Mouse (Mus musculus) layer of hippocampus, adult 11-12 months (tissue): ENCODE results near the gene Slc7a1.

ENCODE experiments used
- DNase-seq: peaks from one replicate; pipeline ENCODE4 v3.0.0; 2022; ENCODE audit warnings: low spot score

The Slc7a1 gene

DNA sequence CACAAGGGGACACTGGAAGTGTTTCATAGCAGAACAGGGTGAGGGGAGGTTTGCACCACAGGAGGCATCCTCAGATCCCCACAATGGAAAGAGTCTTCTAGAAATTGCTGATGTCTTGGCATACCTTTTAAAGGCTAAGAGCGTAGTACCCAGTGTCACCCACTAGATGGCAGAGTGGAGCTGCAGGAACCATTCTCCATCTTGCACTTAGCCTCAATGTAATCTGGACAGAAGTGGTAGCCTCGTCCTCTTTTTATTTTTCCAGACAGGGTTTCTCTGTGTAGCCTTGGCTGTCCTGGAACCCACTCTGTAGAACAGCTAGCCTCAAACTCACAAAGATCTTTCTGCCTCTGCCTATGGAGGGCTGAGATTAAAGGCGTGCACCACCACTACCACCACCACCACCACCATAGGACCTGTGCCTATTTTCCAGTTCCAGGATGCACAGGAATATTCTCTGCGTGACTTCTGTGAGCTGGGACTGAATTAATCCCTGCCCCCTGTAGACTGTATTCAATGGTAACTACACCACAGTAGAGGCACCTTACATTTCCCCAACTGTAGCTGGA, 74.3 kb downstream of the Slc7a1 start:
- DNase-seq: no peak

- no peak for DNase-seq
These were observed 84.8 kb downstream of the Slc7a1 start for GRCm38 (mm10) chr5:148314931-148315330.

DNA sequence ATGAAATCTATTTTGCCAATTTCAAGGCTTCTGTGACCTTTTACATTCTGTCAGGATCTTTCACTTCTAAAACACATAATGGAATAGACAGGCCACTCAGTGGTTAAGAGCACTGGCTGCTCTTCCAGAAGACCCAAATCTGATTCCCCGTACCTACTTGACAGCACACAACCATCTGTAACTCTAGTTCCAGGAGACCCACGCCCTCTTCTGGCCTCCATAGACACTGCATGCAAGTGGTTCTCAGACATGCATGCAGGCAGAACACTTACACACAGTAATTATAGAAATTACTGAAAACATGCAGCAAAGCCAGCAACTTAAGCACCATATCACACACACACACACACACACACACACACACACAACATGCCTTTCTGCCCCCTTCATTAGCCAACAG, 87.3 kb downstream of the Slc7a1 start:
- DNase-seq: no peak

DNA sequence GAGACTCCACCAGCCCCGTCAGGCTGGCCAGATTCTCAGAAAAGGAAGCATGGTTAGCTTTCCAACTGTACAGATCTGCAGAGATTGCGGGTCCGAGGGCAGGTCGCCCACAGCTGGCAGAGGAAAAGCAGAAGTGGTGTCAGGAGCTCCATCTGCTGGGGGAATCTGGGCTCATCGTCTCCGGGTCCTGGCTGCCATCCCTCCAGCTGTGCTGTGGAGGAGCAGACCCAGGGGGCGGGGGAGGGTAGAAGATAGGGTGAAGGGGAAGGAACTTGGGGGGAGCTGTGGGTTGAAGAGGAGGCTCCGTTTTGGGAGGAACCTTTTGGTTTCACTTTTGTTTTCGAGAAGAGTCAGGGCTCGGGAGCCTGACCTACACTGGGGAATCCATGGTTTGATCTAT, 88.9 kb downstream of the Slc7a1 start:
- DNase-seq: no peak

DNA sequence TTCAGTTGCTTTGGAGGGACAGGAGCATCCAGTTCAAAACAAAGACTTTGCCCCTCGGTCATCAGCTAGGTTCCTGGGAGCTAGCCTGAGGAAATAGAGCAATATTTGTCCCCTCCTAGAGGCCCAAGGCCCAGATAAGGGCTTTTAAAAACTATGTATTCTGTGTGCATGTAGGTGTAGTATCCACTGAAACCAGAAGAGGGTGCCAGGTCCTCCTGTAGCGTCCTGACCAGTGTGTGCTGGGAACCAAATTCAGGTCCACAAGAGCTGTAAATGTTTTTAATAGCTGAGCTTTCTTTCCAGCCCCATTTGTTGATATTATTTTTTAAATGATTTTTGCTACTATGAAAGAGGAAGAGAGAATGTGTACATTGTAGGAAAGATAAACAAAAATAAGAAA, 95.6 kb downstream of the Slc7a1 start:
- no peak for DNase-seq

DNA sequence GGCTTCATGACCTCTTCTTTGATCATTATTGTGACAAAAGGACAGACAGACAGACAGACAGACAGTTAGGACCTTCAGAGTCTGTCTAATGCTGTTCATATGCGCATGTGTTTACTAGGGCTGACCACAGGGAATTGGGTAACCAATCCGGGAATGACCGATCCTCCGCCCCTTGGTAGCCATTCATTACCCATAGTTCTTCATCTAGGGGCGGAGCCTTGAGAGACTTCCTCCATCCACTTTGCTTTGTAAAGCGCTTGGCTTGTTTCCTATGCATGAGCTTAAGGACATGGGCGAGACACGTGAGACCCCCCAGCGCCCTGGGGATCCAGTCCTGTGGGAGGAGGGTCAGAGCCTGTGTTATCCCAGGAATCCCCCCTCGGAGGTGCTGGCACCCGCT, 96.7 kb downstream of the Slc7a1 start:
- no peak for DNase-seq

DNA sequence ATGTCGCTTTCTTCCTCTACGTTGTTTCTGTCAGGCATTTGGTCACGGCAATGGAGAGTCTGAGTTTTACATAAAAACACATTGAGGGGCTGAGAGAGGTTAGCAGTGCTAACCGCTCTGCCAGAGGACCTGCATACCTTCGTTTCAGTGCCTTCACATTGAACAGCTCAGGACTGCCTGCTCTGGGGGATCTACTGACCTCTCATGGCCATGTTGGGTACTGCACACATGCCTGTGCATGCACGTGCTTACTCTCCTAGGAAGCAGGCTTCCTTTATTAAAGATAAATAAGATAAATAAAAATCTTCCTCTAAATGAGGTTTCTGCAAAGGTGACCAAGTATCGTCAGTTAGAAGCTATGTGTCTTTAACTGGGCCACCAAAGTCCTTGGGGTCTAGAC, 106.4 kb downstream of the Slc7a1 start:
- no peak for DNase-seq

DNA sequence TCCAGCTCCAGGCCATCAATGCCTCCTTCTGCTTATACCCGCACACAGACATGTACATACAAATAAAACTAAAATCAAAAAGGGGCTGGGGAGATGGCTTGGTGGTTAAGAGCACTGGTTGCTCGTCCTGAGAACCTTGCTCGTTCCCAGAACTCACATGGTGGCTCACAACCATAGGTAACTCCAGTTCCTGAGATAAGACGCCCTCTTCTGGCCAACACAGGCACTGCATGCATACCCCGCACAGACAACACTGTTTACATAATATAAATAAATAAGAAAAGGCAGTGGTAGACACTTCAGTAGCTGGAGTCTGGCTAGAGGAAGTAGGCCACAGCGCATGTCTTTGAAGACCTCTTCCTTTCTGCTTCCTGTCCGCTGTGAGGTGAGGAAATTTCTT, 106.8 kb downstream of the Slc7a1 start:
- no peak for DNase-seq

GRCm38 (mm10) chr5:148289951-148290350, 109.8 kb downstream of the Slc7a1 start:
- no peak for DNase-seq

GRCm38 (mm10) chr5:148288804-148289203, 110.9 kb downstream of the Slc7a1 start:
- no peak for DNase-seq

DNA sequence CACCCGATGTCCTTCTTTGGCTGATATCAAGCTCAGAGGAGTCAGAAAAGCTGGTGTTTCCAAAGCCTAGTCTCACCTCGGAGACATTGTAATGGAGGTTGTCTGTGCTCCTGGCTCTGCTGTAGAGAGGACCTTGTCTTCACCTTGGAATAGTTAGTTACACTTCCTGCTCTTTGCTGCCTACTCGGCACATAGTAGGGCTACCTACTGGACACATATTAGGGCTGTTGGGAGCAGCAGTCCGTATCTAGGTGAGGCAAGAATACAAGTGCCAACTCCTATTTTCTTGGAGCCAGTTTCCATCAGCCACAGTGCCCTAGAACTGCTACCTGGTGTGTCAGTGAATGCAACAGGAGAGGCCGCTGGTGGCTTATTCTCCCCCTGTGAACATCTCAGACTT, 112.2 kb downstream of the Slc7a1 start:
- DNase-seq: no peak

GRCm38 (mm10) chr5:148283584-148283983, 116.1 kb downstream of the Slc7a1 start:
- no peak for DNase-seq

- DNase-seq: no peak
These were observed 116.5 kb downstream of the Slc7a1 start for GRCm38 (mm10) chr5:148283177-148283576.

- no peak for DNase-seq
These were observed 117.1 kb downstream of the Slc7a1 start for GRCm38 (mm10) chr5:148282631-148283030.

DNA sequence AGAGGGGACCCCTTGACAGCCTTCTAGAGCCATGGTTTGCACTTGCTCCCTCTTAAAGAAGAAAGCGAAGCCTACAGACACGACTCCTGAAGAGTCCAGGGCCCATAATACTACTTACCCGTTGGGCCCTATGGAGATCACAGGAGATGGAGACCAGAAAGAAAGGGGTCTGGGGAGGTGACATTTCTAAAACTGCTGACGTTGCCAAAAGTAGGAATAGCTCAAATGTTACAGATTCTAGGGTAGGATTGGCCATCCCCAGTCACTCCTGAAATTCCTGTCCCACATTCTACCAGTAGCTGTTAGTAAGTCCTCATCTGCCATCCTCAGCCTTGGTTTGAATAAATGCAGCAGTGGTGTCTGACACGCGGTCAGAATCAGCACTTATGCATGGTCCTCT, 117.6 kb downstream of the Slc7a1 start:
- DNase-seq: no peak

- DNase-seq: no peak
These were observed 119.4 kb downstream of the Slc7a1 start for GRCm38 (mm10) chr5:148280321-148280720.

DNA sequence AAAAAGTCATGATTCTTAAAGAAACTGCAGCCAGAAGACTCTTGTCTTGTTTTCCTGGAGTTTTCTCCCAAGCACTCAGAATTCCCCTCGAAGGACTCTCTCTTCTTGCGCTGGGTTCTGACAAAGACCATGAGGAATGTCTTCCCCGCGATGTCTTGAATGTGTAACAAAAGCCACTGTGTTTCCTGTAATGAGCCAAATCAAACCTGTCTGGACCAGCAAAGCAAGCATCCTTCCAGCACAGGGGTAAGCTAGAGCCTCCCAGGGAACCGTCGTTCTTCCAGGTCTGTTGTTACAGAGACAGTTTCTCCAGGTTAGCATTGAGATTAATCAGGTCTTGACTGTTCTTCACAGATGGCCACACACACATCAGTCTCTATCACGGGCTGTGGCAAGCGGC, 121.5 kb downstream of the Slc7a1 start:
- no peak for DNase-seq
